Mouse (Mus musculus) liver, adult (tissue): ENCODE results near the gene Aoah.

Experiments
- GATA4 ChIP-seq: IDR thresholded peaks from 2 replicates; pipeline ENCODE4 v1.6.1; 2014; ENCODE audit warnings: mild to moderate bottlenecking, low read length; ENCODE audit not compliant: insufficient replicate concordance

Gene Aoah

DNA sequence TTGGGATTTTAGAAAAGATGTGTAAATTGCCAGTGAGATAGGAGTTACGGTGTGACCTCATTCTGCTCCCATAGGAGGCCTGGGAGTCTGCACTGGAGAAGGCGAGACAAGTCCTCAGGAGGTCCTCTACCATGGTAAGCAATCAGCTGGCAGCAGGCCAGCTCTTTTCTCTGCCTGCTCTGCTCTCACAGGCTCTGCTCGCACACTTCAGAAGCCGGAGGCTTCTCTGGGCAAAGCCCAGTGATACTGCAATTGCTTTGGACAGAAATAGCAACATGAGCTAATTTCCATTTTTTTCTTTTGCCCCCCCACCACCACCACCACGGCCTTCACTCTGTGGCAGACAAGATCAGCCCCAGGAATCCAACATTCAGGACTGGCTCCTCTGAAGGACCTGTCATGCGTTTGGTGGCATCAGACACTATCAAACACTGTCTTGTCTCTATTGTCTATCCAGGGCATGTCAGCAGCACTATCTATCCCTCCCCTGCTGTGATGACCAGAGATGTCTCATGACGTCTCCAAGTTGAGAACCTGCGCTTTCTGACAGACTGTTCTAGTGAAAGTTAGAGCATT is 106.6 kb downstream of the Aoah start:
- no peak for TF ChIP-seq GATA4

DNA sequence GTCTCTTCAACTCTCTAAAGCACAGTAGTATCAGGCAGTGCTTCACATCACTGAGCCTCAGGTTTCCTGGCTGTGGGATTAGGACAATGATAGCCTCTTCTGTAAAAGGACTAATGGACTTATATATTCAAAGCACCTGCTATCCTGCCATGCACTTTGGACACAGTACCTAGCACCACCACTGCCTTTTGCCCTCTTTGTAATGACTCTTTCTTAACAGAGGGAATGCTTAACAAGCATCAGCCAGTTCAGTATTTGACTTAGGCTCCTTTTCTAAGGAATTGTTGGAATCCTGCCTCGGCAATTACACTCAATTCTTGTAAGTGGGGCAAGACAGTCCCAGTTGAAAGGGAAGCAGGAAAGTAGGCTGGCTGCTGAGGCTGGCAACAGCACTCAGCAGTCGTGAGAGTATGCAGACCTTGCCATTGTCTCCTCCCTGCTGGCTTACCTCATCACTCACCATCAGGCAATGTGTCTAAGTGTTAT is 107.1 kb downstream of the Aoah start:
- no peak for TF ChIP-seq GATA4

- TF ChIP-seq GATA4: no peak
Measured at GRCm38 (mm10) chr13:20901634-20902135, 107.8 kb downstream of the Aoah start.

- TF ChIP-seq GATA4: no peak
Measured at GRCm38 (mm10) chr13:20904118-20904517, 110.2 kb downstream of the Aoah start.

- no peak for TF ChIP-seq GATA4
Measured at GRCm38 (mm10) chr13:20905195-20905594, 111.3 kb downstream of the Aoah start.

GRCm38 (mm10) chr13:20916698-20917511 is 123.0 kb downstream of the Aoah start:
- TF ChIP-seq GATA4: no peak

GRCm38 (mm10) chr13:20920401-20920800 is 126.5 kb downstream of the Aoah start:
- TF ChIP-seq GATA4: no peak

DNA sequence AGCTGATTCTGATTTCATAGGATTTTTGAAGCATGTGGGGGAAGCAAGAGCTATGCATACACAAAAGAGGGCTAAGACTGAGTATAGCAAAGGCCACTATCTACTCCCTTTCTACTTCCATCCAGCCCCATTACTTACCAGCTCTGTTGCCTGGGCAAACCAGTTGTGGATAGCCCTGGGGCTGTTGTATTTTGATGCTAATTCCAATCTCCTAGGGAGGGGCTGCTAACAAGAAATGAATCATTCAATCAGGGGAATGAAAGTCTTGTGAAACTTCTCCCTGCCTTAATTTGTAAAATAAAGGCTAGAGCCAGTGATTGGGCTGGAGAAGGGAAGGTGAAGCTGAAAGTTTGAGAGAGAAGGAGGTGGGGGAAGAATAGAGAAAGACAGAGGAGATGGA is 142.1 kb downstream of the Aoah start:
- TF ChIP-seq GATA4: no peak

- no peak for TF ChIP-seq GATA4
Measured at GRCm38 (mm10) chr13:20937452-20937851, 143.5 kb downstream of the Aoah start.

- TF ChIP-seq GATA4: no peak
Measured at GRCm38 (mm10) chr13:20939099-20939498, 145.2 kb downstream of the Aoah start.

GRCm38 (mm10) chr13:20940389-20940788 is 146.5 kb downstream of the Aoah start:
- no peak for TF ChIP-seq GATA4

- no peak for TF ChIP-seq GATA4
Measured at GRCm38 (mm10) chr13:20941707-20942106, 147.8 kb downstream of the Aoah start.

DNA sequence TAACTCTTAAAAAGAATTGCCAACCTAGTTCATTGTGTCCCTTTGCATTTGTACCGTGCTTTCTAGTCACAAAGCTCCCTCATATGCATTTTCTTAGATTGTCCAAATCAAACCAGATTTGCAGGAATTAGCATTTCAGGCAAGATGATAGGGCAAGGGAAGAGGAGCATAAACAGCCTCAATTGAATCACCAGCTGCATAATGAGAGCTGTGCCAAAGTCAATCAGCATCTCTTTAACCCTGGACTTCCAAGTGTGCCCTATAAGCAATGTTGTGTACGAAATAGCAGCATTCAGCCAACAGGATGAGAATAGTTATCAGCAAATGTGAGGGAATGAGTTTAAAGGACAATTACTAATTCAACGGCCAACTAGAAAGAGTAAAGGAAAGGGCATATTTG is 169.2 kb downstream of the Aoah start:
- no peak for TF ChIP-seq GATA4

DNA sequence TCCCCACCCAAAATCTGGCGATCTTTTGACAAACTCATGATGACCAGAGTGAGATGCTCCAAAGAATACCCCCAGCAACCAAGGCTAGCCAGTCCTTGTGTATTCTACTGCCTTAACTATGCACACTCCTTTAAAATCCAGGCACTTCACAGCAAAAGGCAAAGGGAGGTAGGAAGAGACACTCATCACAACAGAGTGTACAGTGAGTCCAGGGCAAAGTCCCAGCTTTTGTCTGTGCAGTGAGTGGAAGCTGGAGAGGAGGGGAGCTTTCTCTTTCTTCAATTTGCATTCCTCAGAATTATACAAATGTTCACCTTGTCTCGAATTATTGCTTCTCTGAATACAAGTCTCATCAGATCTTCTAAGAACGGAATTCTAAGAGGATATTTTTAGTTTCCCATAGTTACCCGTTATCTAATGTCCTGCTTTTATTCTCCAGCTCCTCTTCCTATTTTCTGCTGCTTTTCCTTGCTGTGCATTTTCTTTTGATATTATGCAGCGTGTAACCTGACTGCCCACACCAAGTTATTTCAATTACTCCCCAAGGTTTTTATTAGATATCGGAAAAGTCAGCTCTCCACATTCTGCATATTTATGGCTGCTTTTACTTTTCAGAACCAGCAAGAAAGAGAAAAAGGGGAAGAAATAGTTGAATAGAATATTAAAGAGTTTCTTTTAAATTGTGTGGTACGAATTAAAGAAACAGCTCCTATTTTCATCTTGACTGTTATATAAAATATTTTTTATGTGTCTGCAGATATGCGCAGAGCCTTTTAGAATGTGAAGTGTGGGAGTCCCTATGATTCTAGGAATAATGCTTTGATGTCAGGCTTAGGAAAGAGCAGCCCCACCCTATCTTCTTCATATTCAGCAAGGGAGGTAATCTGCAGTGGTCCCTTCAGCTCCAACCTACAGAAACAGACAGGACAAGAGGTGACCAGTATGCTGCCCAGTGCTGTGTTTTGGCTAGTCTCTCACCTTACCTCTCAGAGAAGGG is 187.6 kb downstream of the Aoah start:
- no peak for TF ChIP-seq GATA4

DNA sequence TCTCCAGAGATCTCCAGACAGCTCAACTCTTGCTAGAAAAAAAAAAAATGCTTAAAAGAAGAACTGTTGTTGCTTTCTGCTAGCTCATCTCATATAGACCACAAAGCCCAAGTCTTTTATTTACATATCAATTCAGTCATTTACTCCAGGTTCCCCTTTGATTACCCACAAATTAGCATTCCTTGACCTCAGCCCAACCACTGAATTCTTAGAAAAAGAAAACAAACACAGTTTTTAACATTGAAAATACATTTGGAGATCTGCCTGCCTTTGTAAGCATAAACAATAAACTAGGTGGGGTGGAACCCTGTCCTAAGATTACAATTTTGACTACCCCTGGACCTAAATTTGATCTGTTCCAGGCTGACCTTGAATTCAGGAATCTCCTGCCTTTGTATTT is 191.6 kb downstream of the Aoah start:
- no peak for TF ChIP-seq GATA4

GRCm38 (mm10) chr13:20985961-20986360 is 192.0 kb downstream of the Aoah start:
- no peak for TF ChIP-seq GATA4

DNA sequence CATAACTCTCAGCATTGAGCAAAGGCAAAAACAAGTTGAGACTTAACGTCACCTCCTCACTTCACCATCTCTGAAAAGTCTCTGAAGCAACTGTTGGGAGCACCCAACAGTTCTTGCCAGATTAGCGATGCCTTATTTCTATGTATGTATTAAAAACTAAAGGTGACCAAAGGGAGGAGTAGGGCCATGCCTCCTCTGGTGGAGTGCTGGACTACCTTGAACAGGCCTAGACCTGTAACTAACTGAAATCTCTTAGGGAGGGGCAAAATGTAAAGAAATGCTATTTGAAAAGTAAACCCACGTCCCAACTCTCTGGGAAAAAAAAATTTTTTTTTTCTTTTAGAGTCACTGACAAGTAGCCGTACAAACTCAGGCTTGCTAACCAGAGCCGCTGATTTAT is 211.3 kb downstream of the Aoah start:
- TF ChIP-seq GATA4: no peak
